Mouse (Mus musculus) forebrain, embryonic 15.5 days (tissue): ENCODE measurements around the gene Dhx15. TPM values are rescaled to one million over a fixed set of nuclear protein-coding genes. Genes with fewer than 3 reads are reported as not detected.
"Not testable (repeated sequence)": the region's sequence is repeated elsewhere in the genome, so short reads cannot be mapped to it uniquely, and the experiment has no call there.

Experiments used
- ATAC-seq: fragments of 200-750 bp; cut with Nextera tagmentation; replicated peaks from 2 replicates; pipeline ENCODE4 v1.8.0; 2017; ENCODE audit warnings: mild to moderate bottlenecking, moderate TSS enrichment, moderate library complexity
- H3K27ac ChIP-seq: fragments of 300-500 bp; sonication (generic); replicated peaks from 2 replicates; pipeline ENCODE4 v1.5.1; 2015; ENCODE audit warnings: mild to moderate bottlenecking, inconsistent platforms
- H3K27me3 ChIP-seq: fragments of 300-500 bp; sonication (generic); 2 replicates; pipeline ENCODE4 v1.6.1; 2015; ENCODE audit warnings: inconsistent platforms
- H3K36me3 ChIP-seq: fragments of 300-500 bp; sonication (generic); 2 replicates; pipeline ENCODE4 v1.6.1; 2015; ENCODE audit warnings: mild to moderate bottlenecking, inconsistent platforms
- H3K4me1 ChIP-seq: fragments of 300-500 bp; sonication (generic); 2 replicates; pipeline ENCODE4 v1.6.1; 2015; ENCODE audit warnings: inconsistent platforms
- H3K4me2 ChIP-seq: fragments of 300-500 bp; sonication (generic); replicated peaks from 2 replicates; pipeline ENCODE4 v1.6.1; 2015; ENCODE audit warnings: mild to moderate bottlenecking, inconsistent platforms
- H3K4me3 ChIP-seq: fragments of 300-500 bp; sonication (generic); 2 replicates; pipeline ENCODE4 v1.5.1; 2015; ENCODE audit warnings: mild to moderate bottlenecking, inconsistent platforms
- H3K9ac ChIP-seq: fragments of 300-500 bp; sonication (generic); replicated peaks from 2 replicates; pipeline ENCODE4 v1.6.1; 2015; ENCODE audit warnings: mild to moderate bottlenecking, inconsistent platforms
- H3K9me3 ChIP-seq: fragments of 300-500 bp; sonication (generic); 2 replicates; pipeline ENCODE4 v1.6.1; 2016; ENCODE audit warnings: inconsistent platforms
- WGBS: fragments of 180-500 bp; shearing (Covaris S2); methylation state at CpG from one replicate; pipeline ENCODE4 v1.1.7; 2015; ENCODE audit warnings: mixed read lengths; 5-methylcytosine and 5-hydroxymethylcytosine counted together
- polyA plus RNA-seq: library from polyadenylated mRNA; unstranded; fragments of >200 nt; fragmentation: Nextera tagmentation; extraction: Ambion mirVana; gene quantifications from 2 replicates; pipeline ENCODE4 v1.2.1, GENCODE M21; 2015

Gene Dhx15
- polyA plus RNA-seq = 168 and 171 TPM in 2 replicates

DNA sequence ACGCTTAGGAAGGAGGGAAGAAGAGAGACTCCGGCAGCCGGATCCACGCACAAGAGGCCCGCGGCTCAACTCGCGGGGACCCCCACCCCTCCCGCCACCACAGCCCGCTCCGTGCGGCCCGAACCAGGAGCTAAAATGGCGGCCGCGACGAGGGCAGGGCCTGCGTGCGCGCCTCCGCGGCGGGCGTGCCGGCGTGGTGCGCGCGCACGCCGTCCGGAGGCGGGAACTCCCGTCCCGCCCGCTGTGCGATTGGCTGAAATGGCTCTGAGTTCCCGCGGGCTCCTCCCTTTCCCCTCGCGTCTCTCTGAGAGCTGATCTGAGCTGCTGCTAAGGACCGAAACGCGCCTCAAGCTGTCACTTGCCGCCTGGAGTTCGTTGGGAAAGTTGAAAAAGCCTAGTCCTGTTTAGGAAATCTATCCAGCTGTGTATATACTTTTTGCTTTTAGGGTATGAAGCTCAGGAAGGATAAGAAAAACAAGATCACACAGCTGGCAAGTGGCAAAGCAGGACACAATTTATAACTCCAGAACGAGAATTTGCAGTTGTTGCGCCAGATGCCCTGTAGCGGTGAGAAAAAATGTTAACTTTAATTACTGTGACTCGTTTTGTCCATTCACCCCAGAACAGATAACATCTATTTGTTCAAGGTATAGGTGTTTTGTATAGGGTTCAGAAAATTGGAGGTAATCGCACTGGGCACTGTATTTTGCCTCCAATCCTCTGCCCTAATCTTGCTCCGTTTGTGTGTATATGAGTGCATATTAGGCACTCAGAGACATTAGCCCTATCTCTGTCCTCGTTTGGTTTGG, at the start of gene Dhx15:
Gene Dhx15 (minus strand): TSS at position 144 of the 809 bp plus-strand sequence.
- ATAC-seq = peak; percentile 98
- peaks cover 32% of the 10 kb centered on the region for H3K4me1 ChIP-seq
- 1% methylated on average over 50 of the region's 53 CpGs for WGBS
- H3K4me3 ChIP-seq = peak within 1 kb of the TSS; percentile 78
- no peaks in the 10 kb centered on the region for H3K36me3 ChIP-seq
- H3K9ac ChIP-seq = peak within 1 kb of the TSS; percentile 77
- H3K4me2 ChIP-seq = peak within 1 kb of the TSS; percentile 65
- H3K27me3 ChIP-seq = no peaks in the 10 kb centered on the region
- no peaks in the 10 kb centered on the region for H3K9me3 ChIP-seq
- peak within 1 kb of the TSS; percentile 89 for H3K27ac ChIP-seq

DNA sequence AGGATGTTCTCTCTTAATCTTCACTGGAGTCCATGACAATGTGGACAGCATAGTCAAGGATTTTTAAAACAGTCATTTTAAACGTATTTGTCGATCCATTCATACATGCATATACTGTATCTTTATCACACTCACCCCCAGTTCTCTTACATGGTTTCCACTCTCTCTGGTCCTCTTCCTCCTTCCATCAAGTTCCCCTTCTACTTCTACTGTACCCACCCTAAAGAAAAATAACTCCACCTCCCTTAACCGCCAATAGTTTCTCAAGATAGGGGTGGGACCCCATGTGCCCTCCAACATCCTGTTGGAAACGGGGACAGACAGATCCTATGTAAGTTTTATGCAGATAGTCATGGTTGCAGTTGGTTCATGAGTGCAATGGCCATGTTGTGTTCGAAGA, 48.6 kb upstream of the Dhx15 start:
- H3K4me1 ChIP-seq = no peaks in the 10 kb centered on the region
- no peaks in the 10 kb centered on the region for H3K27me3 ChIP-seq
- no peaks in the 10 kb centered on the region for H3K36me3 ChIP-seq
- no peak overlapping the region for H3K27ac ChIP-seq
- H3K9ac ChIP-seq = no peak overlapping the region
- no peak overlapping the region for H3K4me2 ChIP-seq
- H3K9me3 ChIP-seq = no peaks in the 10 kb centered on the region
- 92% methylated on average over 5 of the region's 5 CpGs for WGBS
- no peak overlapping the region for H3K4me3 ChIP-seq
- ATAC-seq = no peak

DNA sequence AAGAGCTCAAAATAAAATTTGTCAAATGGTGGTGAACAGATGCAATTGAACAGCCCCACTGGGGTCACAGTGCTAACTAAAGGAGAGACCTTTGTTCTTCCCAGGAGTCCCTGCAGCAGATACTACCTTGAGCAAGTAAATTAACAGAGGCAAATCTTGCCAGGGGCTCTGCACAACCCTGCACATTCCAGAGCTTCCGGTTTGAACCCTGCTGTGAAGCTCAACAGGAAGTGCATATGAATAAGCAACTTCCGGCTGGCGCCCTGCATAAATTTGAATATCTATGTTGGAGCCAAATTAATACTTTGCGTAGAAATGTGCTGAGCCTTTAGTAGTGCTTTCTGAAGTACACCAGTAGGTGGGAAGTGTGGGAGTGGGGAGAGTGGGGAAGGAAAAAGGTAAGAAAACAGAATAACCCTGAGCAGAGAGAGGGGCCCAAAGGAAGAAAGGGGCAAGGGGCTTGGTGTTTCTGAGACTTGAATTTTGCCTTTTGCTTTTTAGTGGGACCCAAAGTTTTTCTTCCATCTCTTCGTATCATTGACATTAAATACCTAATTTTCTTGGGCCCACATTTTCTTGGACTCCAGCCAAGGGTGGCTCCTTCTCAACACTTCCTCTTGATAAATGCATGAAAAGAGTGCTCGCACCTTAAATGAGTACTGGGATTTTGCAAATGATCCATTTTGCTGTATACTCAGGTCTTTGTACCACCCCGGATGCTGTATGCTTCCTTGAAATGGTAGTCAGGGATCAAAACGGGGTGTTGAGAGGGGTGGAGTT, 47.8 kb upstream of the Dhx15 start:
- ATAC-seq = no peak
- no peak overlapping the region for H3K4me3 ChIP-seq
- 64% methylated on average over 8 of the region's 8 CpGs for WGBS

DNA sequence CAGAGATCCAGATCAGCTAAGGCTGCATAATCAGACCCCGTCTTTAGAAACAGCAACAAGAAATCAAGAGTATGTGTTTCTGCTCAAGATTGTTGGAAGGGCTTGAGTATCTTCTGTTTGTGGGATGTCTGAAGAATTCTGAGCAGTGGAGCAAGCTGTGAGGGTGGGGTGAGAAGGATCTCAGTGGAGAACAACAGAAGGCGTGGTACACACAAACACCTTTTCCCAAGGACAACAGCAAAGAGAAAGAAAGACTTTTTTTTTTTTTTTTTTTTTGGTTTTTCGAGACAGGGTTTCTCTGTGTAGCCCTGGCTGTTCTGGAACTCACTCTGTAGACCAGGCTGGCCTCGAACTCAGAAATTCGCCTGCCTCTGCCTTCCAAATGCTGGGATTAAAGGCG, 46.3 kb upstream of the Dhx15 start:
- H3K36me3 ChIP-seq, H3K4me2 ChIP-seq, H3K27ac ChIP-seq, H3K4me3 ChIP-seq, H3K27me3 ChIP-seq, H3K9ac ChIP-seq, H3K4me1 ChIP-seq, ATAC-seq, H3K9me3 ChIP-seq: not testable (repeated sequence)
- 90% methylated on average over 6 of the region's 6 CpGs for WGBS

More for the DNA sequence above, 47.8 kb upstream of the Dhx15 start:
- no peak overlapping the region for H3K27ac ChIP-seq
- no peaks in the 10 kb centered on the region for H3K27me3 ChIP-seq
- H3K36me3 ChIP-seq = no peaks in the 10 kb centered on the region
- no peak overlapping the region for H3K9ac ChIP-seq
- no peaks in the 10 kb centered on the region for H3K4me1 ChIP-seq
- H3K4me2 ChIP-seq = no peak overlapping the region
- no peaks in the 10 kb centered on the region for H3K9me3 ChIP-seq

DNA sequence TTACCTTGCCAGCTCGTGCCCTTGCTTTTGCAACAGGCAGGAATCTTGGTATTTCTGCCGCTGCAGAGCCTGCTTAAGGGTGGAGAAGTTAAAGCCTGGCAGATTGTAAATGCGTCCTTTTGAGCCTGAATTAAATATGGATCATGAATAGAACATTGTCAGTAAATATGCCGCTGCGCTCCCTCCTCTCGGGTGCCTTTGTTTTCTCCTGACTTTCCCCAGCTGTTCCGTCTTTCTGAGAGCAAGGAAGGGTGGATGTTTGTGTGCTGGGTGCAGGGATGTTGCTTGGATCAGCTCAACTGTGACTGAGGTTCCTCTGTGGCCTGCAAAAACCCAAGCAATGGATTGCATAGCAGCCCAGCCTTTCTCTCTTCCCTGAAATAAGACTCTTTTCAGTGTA, 44.3 kb upstream of the Dhx15 start:
- Histone ChIP-seq H3K4me1 (no peaks in the 10 kb centered on the region), H3K36me3 (no peaks in the 10 kb centered on the region), H3K27ac (peak overlapping the region; percentile 7; the same call in 1 of the 2 replicates), H3K9me3 (no peaks in the 10 kb centered on the region), H3K4me2 (no peak overlapping the region), H3K9ac (no peak overlapping the region), H3K27me3 (no peaks in the 10 kb centered on the region), H3K4me3 (no peak overlapping the region)
- no peak; the same call in 1 of the 2 replicates for ATAC-seq
- 55% methylated on average over 7 of the region's 7 CpGs for WGBS

DNA sequence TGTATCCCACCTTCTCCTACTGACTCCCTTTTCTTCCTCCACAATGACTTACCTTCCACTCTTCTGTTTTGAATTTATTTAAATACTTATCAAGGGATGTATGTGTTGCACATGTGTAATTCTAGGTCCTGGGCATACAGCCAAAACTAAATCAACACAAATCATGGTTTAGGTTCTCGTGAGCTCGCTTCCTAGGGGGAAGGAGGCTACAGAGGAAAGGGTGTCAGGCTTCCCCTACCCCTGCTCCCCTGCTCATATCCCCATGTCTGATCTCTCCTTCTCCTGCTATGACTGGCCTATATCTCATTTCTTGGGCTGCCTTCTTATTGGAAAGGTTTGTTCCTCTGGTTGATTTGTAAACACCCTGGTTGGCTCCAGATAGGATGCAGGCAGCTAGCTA, 43.6 kb upstream of the Dhx15 start:
- no peak; the same call in 1 of the 2 replicates for ATAC-seq
- Histone ChIP-seq H3K27ac (no peak overlapping the region), H3K4me1 (no peaks in the 10 kb centered on the region), H3K36me3 (no peaks in the 10 kb centered on the region), H3K4me3 (no peak overlapping the region), H3K9me3 (no peaks in the 10 kb centered on the region), H3K9ac (no peak overlapping the region), H3K27me3 (no peaks in the 10 kb centered on the region), H3K4me2 (no peak overlapping the region)
- 47% methylated on average over 2 of the region's 2 CpGs for WGBS

DNA sequence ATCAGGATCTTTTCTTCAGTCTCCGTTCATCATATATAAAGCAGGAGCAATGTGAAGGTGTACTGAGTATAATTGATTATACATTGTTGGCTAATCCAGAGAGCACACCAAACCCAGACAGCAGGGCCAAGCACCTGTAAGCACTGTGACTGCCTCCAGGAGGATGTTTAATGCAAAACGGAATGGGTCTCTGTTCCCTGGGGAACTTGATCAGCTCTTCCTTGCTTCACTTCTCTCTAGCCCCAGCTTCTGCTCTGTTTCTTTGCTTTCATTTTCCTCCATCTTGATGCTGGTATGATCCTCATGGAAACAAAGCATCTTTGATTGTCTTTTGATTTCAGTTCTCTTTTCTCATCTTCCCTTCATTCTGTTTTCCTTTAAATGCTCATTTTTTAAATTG, 42.3 kb upstream of the Dhx15 start:
- no peak overlapping the region for H3K27ac ChIP-seq
- no peaks in the 10 kb centered on the region for H3K27me3 ChIP-seq
- H3K36me3 ChIP-seq = no peaks in the 10 kb centered on the region
- H3K4me2 ChIP-seq = no peak overlapping the region
- H3K4me3 ChIP-seq = no peak overlapping the region
- no peak for ATAC-seq
- no peaks in the 10 kb centered on the region for H3K9me3 ChIP-seq
- H3K9ac ChIP-seq = no peak overlapping the region
- H3K4me1 ChIP-seq = no peaks in the 10 kb centered on the region
- WGBS = 69% methylated on average over 2 of the region's 2 CpGs

DNA sequence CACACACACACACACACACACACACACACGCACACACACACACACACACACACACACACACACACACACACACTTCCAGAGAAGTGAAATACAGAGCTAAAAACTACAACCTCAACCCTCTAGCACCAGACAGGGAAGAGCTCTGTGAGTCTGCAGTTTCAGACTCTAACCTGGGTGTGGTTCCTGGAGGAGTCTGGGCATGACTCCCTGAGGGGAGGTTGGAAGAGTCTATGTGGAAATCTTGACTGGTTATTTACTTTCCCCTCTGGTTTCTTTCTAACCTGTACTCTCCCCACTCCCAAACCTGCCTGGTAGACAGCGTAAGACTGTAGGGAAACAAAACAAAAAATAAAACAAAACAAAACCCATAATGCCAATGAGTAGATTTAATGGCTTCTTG, 41.9 kb upstream of the Dhx15 start:
- 87% methylated on average over 2 of the region's 2 CpGs for WGBS
- no peak overlapping the region for H3K4me3 ChIP-seq
- no peaks in the 10 kb centered on the region for H3K9me3 ChIP-seq
- no peaks in the 10 kb centered on the region for H3K4me1 ChIP-seq
- no peak overlapping the region for H3K4me2 ChIP-seq
- no peak overlapping the region for H3K9ac ChIP-seq
- no peaks in the 10 kb centered on the region for H3K27me3 ChIP-seq
- no peak overlapping the region for H3K27ac ChIP-seq
- no peak for ATAC-seq
- H3K36me3 ChIP-seq = no peaks in the 10 kb centered on the region

DNA sequence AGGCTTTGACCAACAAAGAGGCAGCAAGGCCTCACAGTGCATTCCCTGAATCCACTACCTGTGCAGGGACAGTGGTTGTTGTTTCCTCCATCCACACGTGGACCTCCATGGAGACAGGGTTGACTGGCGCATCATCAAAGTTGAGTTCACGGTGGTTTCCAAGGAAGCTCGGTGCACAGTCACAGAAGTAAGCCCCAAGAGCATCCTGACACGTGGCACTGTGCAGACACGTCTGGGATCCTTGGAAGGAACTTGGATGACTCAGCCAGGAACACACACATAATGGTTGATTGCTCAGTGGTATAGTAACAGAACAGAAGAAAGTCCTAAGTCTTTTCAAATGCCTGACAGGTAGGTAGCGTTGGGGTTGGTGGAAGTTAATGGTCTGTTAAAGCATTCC, 40.2 kb upstream of the Dhx15 start:
- Histone ChIP-seq H3K27ac (no peak overlapping the region), H3K36me3 (no peaks in the 10 kb centered on the region), H3K27me3 (no peaks in the 10 kb centered on the region), H3K4me3 (no peak overlapping the region), H3K9me3 (no peaks in the 10 kb centered on the region), H3K4me1 (no peaks in the 10 kb centered on the region), H3K4me2 (no peak overlapping the region), H3K9ac (no peak overlapping the region)
- ATAC-seq = no peak
- WGBS = 88% methylated on average over 7 of the region's 7 CpGs

DNA sequence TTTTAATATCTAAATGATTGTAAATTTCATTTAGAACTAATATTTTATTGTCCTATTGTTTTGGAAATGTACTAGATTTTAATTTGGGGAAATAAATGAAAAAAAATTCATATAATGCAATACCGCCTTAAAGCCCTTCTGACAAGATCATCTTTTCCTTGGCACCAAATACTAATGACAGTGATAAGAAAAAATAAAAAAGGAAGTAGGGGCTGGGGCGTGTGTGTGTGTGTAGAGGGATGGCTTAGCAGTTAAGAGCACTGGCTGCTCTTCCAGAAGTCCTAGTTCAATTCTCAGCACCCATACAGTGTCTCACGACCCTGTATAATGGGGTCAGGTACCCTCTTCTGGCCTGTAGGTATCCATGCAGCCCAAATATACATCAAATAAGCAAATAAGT, 36.4 kb upstream of the Dhx15 start:
- Histone ChIP-seq H3K27me3 (no peaks in the 10 kb centered on the region), H3K36me3 (no peaks in the 10 kb centered on the region), H3K4me2 (no peak overlapping the region), H3K9me3 (no peaks in the 10 kb centered on the region), H3K4me3 (no peak overlapping the region), H3K9ac (no peak overlapping the region), H3K27ac (no peak overlapping the region), H3K4me1 (no peaks in the 10 kb centered on the region)
- WGBS = 85% methylated on average over 3 of the region's 3 CpGs
- no peak for ATAC-seq

DNA sequence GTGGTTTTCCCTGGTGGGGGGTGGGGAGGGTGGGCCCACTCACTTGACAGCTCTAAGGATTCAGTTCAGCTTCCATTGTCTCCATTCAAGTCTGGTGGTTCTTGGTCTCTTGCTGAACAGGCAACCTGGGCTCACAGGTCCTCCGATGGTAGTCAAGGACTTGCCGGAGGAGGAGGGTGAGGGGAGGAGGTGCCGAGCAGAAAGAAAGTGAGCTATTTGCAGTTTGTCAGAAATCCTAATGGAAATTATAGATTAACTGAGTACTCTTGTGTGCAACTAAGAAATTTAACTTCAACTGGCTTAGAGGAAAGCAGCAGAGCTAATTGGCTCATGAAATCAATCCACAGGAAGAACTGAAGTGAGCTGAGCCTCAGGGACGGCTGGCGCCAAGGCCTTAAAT, 31.3 kb upstream of the Dhx15 start:
- Histone ChIP-seq H3K4me1 (peaks cover 10% of the 10 kb centered on the region), H3K4me3 (no peak overlapping the region), H3K9me3 (no peaks in the 10 kb centered on the region)

DNA sequence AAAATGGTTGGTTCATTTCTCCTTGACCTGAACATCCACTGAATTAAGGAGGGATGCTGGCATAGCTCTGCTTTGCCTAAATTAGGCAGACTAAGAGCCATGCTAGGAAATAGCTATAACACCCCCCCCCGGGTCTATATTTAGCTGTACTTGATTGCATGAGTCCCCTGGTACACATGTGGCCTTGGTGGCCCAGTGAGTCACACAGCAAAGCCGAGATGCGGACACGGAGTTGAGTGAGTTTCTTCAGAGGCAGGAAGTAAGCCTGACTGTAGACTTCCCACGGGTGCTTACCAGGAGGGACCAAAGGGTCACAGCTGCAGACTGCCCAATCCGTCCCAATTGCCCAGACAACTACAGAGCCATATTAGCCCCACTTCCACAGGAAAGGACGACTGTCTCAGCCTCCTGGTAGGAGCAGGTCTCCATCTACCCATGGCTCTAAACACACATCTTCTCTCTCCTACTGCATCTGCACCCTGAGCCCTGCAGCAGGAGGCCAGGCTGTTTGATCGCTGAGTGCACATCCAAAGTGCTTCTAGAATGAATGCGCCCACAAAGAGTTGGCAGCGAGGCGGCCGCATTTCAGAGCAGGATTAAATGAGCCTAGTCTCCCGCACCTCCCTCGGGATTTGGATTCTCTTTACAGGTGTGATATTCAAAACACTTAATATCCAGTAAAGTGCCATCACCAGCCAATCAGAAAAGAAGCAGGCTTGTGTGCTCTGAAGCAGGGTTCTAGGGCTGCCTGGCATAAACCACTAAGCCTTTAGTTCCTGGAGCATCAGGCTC, 29.9 kb upstream of the Dhx15 start:
- Histone ChIP-seq H3K27me3 (no peaks in the 10 kb centered on the region), H3K36me3 (no peaks in the 10 kb centered on the region), H3K4me2 (no peak overlapping the region), H3K27ac (no peak overlapping the region), H3K4me3 (no peak overlapping the region), H3K4me1 (peaks cover 10% of the 10 kb centered on the region), H3K9ac (no peak overlapping the region), H3K9me3 (no peaks in the 10 kb centered on the region)
- 78% methylated on average over 14 of the region's 14 CpGs for WGBS
- no peak for ATAC-seq

More for the DNA sequence above, 31.3 kb upstream of the Dhx15 start:
- no peak overlapping the region for H3K9ac ChIP-seq
- no peaks in the 10 kb centered on the region for H3K27me3 ChIP-seq
- ATAC-seq = no peak
- 93% methylated on average over 5 of the region's 5 CpGs for WGBS
- no peaks in the 10 kb centered on the region for H3K36me3 ChIP-seq
- H3K4me2 ChIP-seq = no peak overlapping the region
- no peak overlapping the region for H3K27ac ChIP-seq
